ENCODE assay signal across 8 mouse cellular contexts in genomic region chr11:100769980-100770379, GRCm38 (mm10). TPM values are rescaled to one million over a fixed set of nuclear protein-coding genes. Genes with fewer than 3 reads are reported as not detected.
DNase-seq lines count a peak whose midpoint lies in the region; ATAC-seq and TF ChIP-seq lines count a peak whose summit lies in the region.

No protein-coding gene starts in this region.

- H3K27me3 ChIP-seq in kidney, adult 2 months (replicated peaks; ENCODE audit: control insufficient read depth, insufficient read depth, low read length): no peaks in the 10 kb centered on the region
- H3K27me3 ChIP-seq in hindbrain, embryonic 14.5 days (ENCODE audit: control insufficient read depth, insufficient read depth, low read length): no peaks in the 10 kb centered on the region
- no peaks in the 10 kb centered on the region for H3K27me3 ChIP-seq in midbrain, embryonic 15.5 days (replicated peaks)

- H3K4me2 ChIP-seq in hindbrain, embryonic 14.5 days (replicated peaks): peak overlapping the region; percentile 46
- H3K4me2 ChIP-seq in midbrain, embryonic 15.5 days: peak overlapping the region; percentile 54

- no peaks in the 10 kb centered on the region for H3K36me3 ChIP-seq in kidney, adult 2 months (ENCODE audit: control insufficient read depth, insufficient read depth, low read length)
- no peaks in the 10 kb centered on the region for H3K36me3 ChIP-seq in hindbrain, embryonic 14.5 days (replicated peaks; ENCODE audit: control insufficient read depth, insufficient read depth)
- H3K36me3 ChIP-seq in midbrain, embryonic 15.5 days (replicated peaks): no peaks in the 10 kb centered on the region

- peaks cover 19% of the 10 kb centered on the region; the same call in 1 of the 2 replicates for H3K4me1 ChIP-seq in kidney, adult 2 months (ENCODE audit: control insufficient read depth, insufficient read depth, low read length)
- peaks cover 6% of the 10 kb centered on the region for H3K4me1 ChIP-seq in bone marrow macrophage, adult 2 months (ENCODE audit: control insufficient read depth, insufficient read depth, low read length)
- no peaks in the 10 kb centered on the region for H3K4me1 ChIP-seq in hindbrain, embryonic 14.5 days (replicated peaks; ENCODE audit: control insufficient read depth, insufficient read depth, low read length)
- H3K4me1 ChIP-seq in midbrain, embryonic 15.5 days: peaks cover 6% of the 10 kb centered on the region; the same call in 1 of the 2 replicates

- no peak for TF ChIP-seq CTCF in kidney, adult 2 months (conservative IDR thresholded peaks at IDR 0.05; ENCODE audit: insufficient read depth, insufficient read length, low read depth, low read length)
- TF ChIP-seq CTCF in bone marrow macrophage, adult 2 months (IDR thresholded peaks at IDR 0.05; ENCODE audit: low read depth, low read length): no peak

- no peak overlapping the region for H3K27ac ChIP-seq in kidney, adult 2 months (ENCODE audit: insufficient read depth, low read depth, low read length)
- no peak overlapping the region for H3K27ac ChIP-seq in bone marrow macrophage, adult 2 months (ENCODE audit: insufficient read depth, low read depth, low read length)
- H3K27ac ChIP-seq in hindbrain, embryonic 14.5 days: no peak overlapping the region
- no peak overlapping the region for H3K27ac ChIP-seq in midbrain, embryonic 15.5 days

- DNase-seq in kidney, adult 2 months: no peak
- DNase-seq in kidney, adult 11 months: no peak
- DNase-seq in hindbrain, embryonic 14.5 days (ENCODE audit: low spot score): no peak
- DNase-seq in testis, postnatal 14 days (ENCODE audit: low spot score): no peak
- no peak for DNase-seq in testis, postnatal 10 days (ENCODE audit: low spot score)
- no peak for DNase-seq in right cerebral cortex, postnatal 36 days (ENCODE audit: low spot score in 2 of 2)

- peak overlapping the region; percentile 84 for H3K4me3 ChIP-seq in kidney, adult 2 months (ENCODE audit: insufficient read depth, low read depth, low read length)
- peak overlapping the region; percentile 72 for H3K4me3 ChIP-seq in bone marrow macrophage, adult 2 months (ENCODE audit: insufficient read depth, low read length)
- peak overlapping the region; percentile 39 for H3K4me3 ChIP-seq in hindbrain, embryonic 14.5 days (replicated peaks; ENCODE audit: low read length)
- peak overlapping the region; percentile 47 for H3K4me3 ChIP-seq in midbrain, embryonic 15.5 days

- no peaks in the 10 kb centered on the region for H3K9me3 ChIP-seq in hindbrain, embryonic 14.5 days (ENCODE audit: control insufficient read depth, low read length)
- no peaks in the 10 kb centered on the region for H3K9me3 ChIP-seq in midbrain, embryonic 15.5 days

- H3K9ac ChIP-seq in hindbrain, embryonic 14.5 days: 0 out of 2 replicates have a peak overlapping the region, but pooled peaks have one; percentile 26
- no peak overlapping the region; the same call in 1 of the 2 replicates for H3K9ac ChIP-seq in midbrain, embryonic 15.5 days

- TF ChIP-seq POLR2A in kidney, adult 2 months (IDR thresholded peaks at IDR 0.05; ENCODE audit: low read depth, low read length): no peak
- TF ChIP-seq POLR2A in bone marrow macrophage, adult 2 months (IDR thresholded peaks at IDR 0.05; ENCODE audit: borderline replicate concordance, low read depth, low read length): no peak

- no peak for ATAC-seq in hindbrain, embryonic 14.5 days (ENCODE audit: low FRiP score)
- ATAC-seq in midbrain, embryonic 15.5 days (replicated peaks): no peak

- WGBS in kidney, adult 2 months: 36% methylated on average over 6 of the region's 6 CpGs
- 68% methylated on average over 6 of the region's 6 CpGs for WGBS in hindbrain, embryonic 14.5 days
- 46% methylated on average over 6 of the region's 6 CpGs for WGBS in midbrain, embryonic 15.5 days

RNA-seq across cellular contexts. Expression of gene Ghdc, which starts 0.8 kb away (rescaled TPM):
- 30.4 and 31.8 TPM in 2 replicates for polyA plus RNA-seq in kidney, adult 2 months (2012; rRNA removed)
- 12.0 and 15.6 TPM in 2 replicates for polyA plus RNA-seq in bone marrow macrophage, adult 2 months (2012; ENCODE audit: insufficient read depth, insufficient read length, missing spikeins)
- 2.7 and 4.4 TPM in 2 replicates for polyA plus RNA-seq in hindbrain, embryonic 14.5 days (2014; fragmentation: Nextera tagmentation; extraction: Ambion mirVana)
- polyA plus RNA-seq in midbrain, embryonic 15.5 days (2015; fragmentation: Nextera tagmentation; extraction: Ambion mirVana): 5.7 and 6.4 TPM in 2 replicates

RNA-seq across cellular contexts. Expression of gene Hcrt, which starts 7.2 kb away (rescaled TPM):
- not detected in 2 replicates for polyA plus RNA-seq in kidney, adult 2 months (2012; rRNA removed)
- not detected in 2 replicates for polyA plus RNA-seq in bone marrow macrophage, adult 2 months (2012; ENCODE audit: insufficient read depth, insufficient read length, missing spikeins)
- polyA plus RNA-seq in hindbrain, embryonic 14.5 days (2014; fragmentation: Nextera tagmentation; extraction: Ambion mirVana): 0.78 TPM in 1 of 2 replicates, not detected in the other
- 2.3 and 3.3 TPM in 2 replicates for polyA plus RNA-seq in midbrain, embryonic 15.5 days (2015; fragmentation: Nextera tagmentation; extraction: Ambion mirVana)

RNA-seq across cellular contexts. Expression of gene Kcnh4, which starts 10.2 kb away (rescaled TPM):
- 0.04 and 0.08 TPM in 2 replicates for polyA plus RNA-seq in kidney, adult 2 months (2012; rRNA removed)
- polyA plus RNA-seq in bone marrow macrophage, adult 2 months (2012; ENCODE audit: insufficient read depth, insufficient read length, missing spikeins): not detected in 2 replicates
- 7.6 and 8.8 TPM in 2 replicates for polyA plus RNA-seq in hindbrain, embryonic 14.5 days (2014; fragmentation: Nextera tagmentation; extraction: Ambion mirVana)
- polyA plus RNA-seq in midbrain, embryonic 15.5 days (2015; fragmentation: Nextera tagmentation; extraction: Ambion mirVana): 10.9 and 13.6 TPM in 2 replicates

RNA-seq across cellular contexts. Expression of gene Rab5c, which starts 32.0 kb away (rescaled TPM):
- 445 and 472 TPM in 2 replicates for polyA plus RNA-seq in kidney, adult 2 months (2012; rRNA removed)
- polyA plus RNA-seq in bone marrow macrophage, adult 2 months (2012; ENCODE audit: insufficient read depth, insufficient read length, missing spikeins): 269 and 300 TPM in 2 replicates
- 80.5 and 105 TPM in 2 replicates for polyA plus RNA-seq in hindbrain, embryonic 14.5 days (2014; fragmentation: Nextera tagmentation; extraction: Ambion mirVana)
- polyA plus RNA-seq in midbrain, embryonic 15.5 days (2015; fragmentation: Nextera tagmentation; extraction: Ambion mirVana): 39.3 and 40.9 TPM in 2 replicates

RNA-seq across cellular contexts. Expression of gene Hspb9, which starts 56.3 kb away (rescaled TPM):
- 0.48 and 0.49 TPM in 2 replicates for polyA plus RNA-seq in kidney, adult 2 months (2012; rRNA removed)
- polyA plus RNA-seq in bone marrow macrophage, adult 2 months (2012; ENCODE audit: insufficient read depth, insufficient read length, missing spikeins): not detected in 2 replicates
- polyA plus RNA-seq in hindbrain, embryonic 14.5 days (2014; fragmentation: Nextera tagmentation; extraction: Ambion mirVana): not detected in 2 replicates
- polyA plus RNA-seq in midbrain, embryonic 15.5 days (2015; fragmentation: Nextera tagmentation; extraction: Ambion mirVana): not detected in 2 replicates
